Mouse (Mus musculus) midbrain, embryonic 14.5 days (tissue): ENCODE results near the gene Dennd5b. TPM values are rescaled to one million over a fixed set of nuclear protein-coding genes. Genes with fewer than 3 reads are reported as not detected.

ENCODE experiments used
- ATAC-seq: fragments of 200-750 bp; cut with Nextera tagmentation; 2 replicates; pipeline ENCODE4 v1.8.0; 2017; ENCODE audit warnings: moderate number of reproducible peaks, moderate library complexity; ENCODE audit not compliant: low FRiP score, low TSS enrichment
- DNase-seq: peaks from one replicate; pipeline ENCODE4 v3.0.0-alpha.2; 2015
- H3K27ac ChIP-seq: fragments of 300-500 bp; sonication (generic); replicated peaks from 2 replicates; pipeline ENCODE4 v1.5.1; 2014; ENCODE audit warnings: mild to moderate bottlenecking, low read depth, low read length, moderate library complexity
- H3K27me3 ChIP-seq: fragments of 300-500 bp; sonication (generic); 2 replicates; pipeline ENCODE4 v1.6.1; 2014; ENCODE audit warnings: low read length, control low read depth, mixed read lengths; ENCODE audit not compliant: control insufficient read depth, insufficient read depth
- H3K36me3 ChIP-seq: fragments of 300-500 bp; sonication (generic); 2 replicates; pipeline ENCODE4 v1.6.1; 2014; ENCODE audit warnings: low read length, control low read depth; ENCODE audit not compliant: control insufficient read depth, insufficient read depth
- H3K4me1 ChIP-seq: fragments of 300-500 bp; sonication (generic); 2 replicates; pipeline ENCODE4 v1.6.1; 2014; ENCODE audit warnings: mild to moderate bottlenecking, antibody characterized with exemption, low read length, control low read depth; ENCODE audit not compliant: control insufficient read depth, insufficient read depth
- H3K4me2 ChIP-seq: fragments of 300-500 bp; sonication (generic); 2 replicates; pipeline ENCODE4 v1.6.1; 2014; ENCODE audit warnings: mild to moderate bottlenecking, low read length, moderate library complexity
- H3K4me3 ChIP-seq: fragments of 300-500 bp; sonication (generic); replicated peaks from 2 replicates; pipeline ENCODE4 v1.5.1; 2014; ENCODE audit warnings: low read depth, low read length
- H3K9ac ChIP-seq: fragments of 300-500 bp; sonication (generic); replicated peaks from 2 replicates; pipeline ENCODE4 v1.6.1; 2014; ENCODE audit warnings: mild to moderate bottlenecking, low read length, moderate library complexity
- H3K9me3 ChIP-seq: fragments of 300-500 bp; sonication (generic); 2 replicates; pipeline ENCODE4 v1.6.1; 2016; ENCODE audit warnings: low read length, control low read depth, mixed read lengths; ENCODE audit not compliant: control insufficient read depth
- WGBS: fragments of 180-500 bp; shearing (Covaris S2); extraction: QIAGEN DNeasy Blood & Tissue Kit; methylation state at CpG from one replicate; pipeline ENCODE4 v1.1.7; 2014; 5-methylcytosine and 5-hydroxymethylcytosine counted together
- polyA plus RNA-seq: library from polyadenylated mRNA; unstranded; fragments of >200 nt; fragmentation: Nextera tagmentation; extraction: Ambion mirVana; gene quantifications from 2 replicates; pipeline ENCODE4 v1.2.1, GENCODE M21; 2014

The Dennd5b gene
- polyA plus RNA-seq, result 24.3 and 24.8 TPM in 2 replicates

DNA sequence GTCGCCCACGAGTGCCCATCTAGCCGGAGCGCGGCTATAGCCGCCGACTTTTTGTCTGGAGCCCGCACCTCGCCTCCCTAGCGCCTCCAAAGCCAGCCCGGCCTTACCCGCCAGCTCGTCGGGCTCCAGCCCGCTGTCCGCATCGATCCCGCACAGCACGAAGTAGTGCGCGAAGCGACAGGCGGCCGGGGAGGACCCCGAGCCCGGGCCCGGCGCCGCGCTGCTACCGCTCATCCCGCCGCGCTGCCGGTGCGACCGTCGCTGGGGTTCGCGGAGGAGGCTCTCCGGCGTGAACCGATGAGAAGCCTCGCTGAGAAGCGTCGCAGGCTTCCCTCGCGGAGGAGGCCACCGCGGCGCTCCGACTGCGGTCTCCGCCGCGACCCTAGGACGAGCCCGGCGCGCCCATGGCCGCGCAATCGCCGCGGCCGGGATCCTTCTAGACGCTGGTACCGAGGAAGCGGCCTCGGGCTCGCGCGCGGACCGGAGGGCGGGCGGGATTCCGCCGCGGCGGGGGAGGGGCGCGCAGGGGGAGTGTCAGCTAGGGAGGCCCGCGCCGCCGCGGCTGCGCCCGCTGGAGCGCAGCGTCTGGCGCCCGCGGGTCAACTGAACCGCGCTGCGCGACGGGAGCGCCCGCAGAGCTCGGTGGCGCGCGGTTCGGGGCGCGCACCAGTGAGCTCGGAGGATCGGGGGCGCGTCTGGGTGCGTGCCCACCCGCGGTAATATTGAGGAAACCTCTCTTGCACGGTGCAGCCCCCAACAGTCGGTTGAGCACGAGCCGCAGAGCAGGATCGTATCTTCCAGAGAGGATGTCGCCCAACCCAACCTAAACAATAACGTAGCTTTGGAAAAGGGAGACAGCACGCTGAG is at the start of gene Dennd5b:
Gene Dennd5b, minus strand, starts transcription at position 605 of the 867 bp plus-strand sequence.
- under 1% methylated on average over 115 of the region's 124 CpGs for WGBS
- Histone ChIP-seq H3K27ac (peak within 1 kb of the TSS; percentile 99), H3K4me2 (peak within 1 kb of the TSS; percentile 68), H3K4me3 (peak within 1 kb of the TSS; percentile 96), H3K9me3 (no peaks in the 10 kb centered on the region), H3K36me3 (no peaks in the 10 kb centered on the region), H3K27me3 (no peaks in the 10 kb centered on the region), H3K9ac (peak within 1 kb of the TSS; percentile 97), H3K4me1 (peaks cover 10% of the 10 kb centered on the region)
- peak; percentile 94 for ATAC-seq
- DNase-seq, result peak; percentile 96

DNA sequence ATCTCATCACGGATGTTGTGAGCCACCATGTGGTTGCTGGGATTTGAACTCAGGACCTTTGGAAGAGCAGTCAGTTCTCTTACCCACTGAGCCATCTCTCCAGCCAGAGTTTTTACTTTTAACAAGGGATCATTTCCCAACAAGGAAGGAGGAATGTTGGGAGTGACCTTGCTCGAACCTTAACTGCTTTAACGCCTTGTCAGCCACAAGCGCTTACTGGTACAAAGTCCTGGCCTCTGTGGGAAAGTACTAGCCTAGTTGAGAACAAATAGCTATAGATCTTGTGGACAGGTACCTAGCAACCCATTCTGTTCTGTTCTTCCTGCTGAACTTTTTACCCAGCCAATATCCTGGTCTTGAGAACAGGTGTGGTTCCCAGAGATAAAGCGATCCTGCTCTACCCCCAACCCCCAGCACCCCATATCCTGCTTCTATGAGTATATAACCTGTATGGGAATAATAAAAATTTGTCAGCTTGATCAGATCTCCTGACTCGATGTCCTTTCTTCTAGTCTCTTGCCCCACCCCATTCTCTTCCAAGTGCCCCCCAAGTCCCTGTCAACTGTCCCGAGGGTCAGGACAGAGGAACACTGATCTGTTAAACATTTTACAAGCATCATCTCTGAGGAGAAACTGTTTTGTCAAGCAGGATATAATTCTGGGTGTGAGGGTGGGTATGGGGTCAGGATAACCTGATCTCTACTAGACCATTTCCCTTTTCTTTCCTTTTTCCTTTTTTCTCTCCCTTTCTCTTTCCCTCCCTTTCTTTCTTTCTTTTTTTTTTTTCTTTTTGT is 47.2 kb upstream of the Dennd5b start:
- Histone ChIP-seq H3K4me3 (no peak overlapping the region), H3K9ac (no peak overlapping the region), H3K27me3 (no peaks in the 10 kb centered on the region), H3K4me2 (no peak overlapping the region), H3K36me3 (peaks cover 11% of the 10 kb centered on the region; the same call in 1 of the 2 replicates), H3K27ac (no peak overlapping the region), H3K4me1 (no peaks in the 10 kb centered on the region), H3K9me3 (no peaks in the 10 kb centered on the region)
- DNase-seq, result no peak
- 93% methylated on average over 7 of the region's 7 CpGs for WGBS
- ATAC-seq, result no peak

DNA sequence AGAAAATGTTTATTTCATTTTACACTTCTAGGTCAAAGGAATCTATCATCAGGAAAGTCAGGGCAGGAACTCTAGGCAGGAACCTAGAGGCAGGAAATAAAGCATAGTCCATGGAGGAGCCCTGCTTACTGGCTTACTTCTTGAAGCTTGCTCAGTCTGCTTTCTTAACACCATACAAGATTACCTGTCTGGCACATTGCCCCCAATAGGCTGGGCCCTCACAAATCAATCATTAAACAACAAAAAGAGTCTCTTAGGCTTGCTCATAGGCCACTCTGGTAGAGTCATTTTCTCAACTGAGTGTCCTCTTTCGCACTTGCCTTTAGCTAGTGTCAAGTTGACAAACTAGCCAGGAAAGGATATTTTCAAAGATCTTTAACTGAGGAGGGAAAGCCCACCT is 43.7 kb upstream of the Dennd5b start:
- 97% methylated on average over 1 of the region's 1 CpGs for WGBS
- ATAC-seq (no peak), DNase-seq (no peak)

DNA sequence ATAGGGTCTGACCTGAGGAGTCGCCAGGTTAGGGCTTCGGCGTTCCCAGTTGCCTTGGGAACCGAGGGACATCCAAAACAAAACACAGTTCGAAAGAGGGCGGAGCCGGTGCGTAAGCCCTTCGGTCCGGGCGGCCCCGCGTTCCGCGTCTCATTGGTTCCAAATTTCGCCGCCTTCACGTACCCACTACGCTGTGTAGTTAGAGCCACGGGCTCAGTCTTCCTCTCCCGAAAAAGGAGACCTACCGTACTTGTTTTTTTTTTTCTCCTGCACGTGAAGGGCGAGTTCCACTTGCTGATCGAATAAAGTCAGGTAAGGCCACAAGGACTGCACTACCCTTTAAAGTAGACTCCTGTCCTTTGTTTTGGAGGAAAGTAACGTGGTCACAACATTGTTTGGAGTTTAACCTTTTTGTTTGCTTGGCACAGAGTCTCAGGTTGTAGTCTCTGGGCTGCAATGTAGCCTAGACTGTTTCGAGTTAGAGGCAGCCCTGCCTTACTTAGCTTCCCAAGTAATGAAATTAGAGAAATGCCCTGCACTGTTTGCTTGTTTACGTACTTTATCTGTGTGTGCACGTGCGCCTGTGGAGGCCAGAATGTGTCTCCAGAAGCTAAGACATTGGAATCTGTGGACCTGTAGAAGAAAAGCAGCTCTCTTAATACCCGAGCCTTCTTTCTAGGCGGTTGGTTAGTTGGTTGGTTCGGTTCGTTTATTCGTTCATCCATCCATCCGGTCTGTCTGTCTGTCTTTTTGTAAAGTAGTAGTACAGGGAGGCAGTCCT is 40.1 kb upstream of the Dennd5b start:
- no peaks in the 10 kb centered on the region for H3K36me3 ChIP-seq
- WGBS, result 6% methylated on average over 36 of the region's 36 CpGs
- peak overlapping the region; percentile 43 for H3K9ac ChIP-seq
- H3K27me3 ChIP-seq, result no peaks in the 10 kb centered on the region
- no peak overlapping the region for H3K27ac ChIP-seq
- H3K4me3 ChIP-seq, result peak overlapping the region; percentile 43
- peaks cover 4% of the 10 kb centered on the region; the same call in 1 of the 2 replicates for H3K4me1 ChIP-seq
- DNase-seq (peak; percentile 85), ATAC-seq (peak; percentile 82)
- no peaks in the 10 kb centered on the region for H3K9me3 ChIP-seq
- H3K4me2 ChIP-seq, result peak overlapping the region; percentile 73

More for the DNA sequence above, 43.7 kb upstream of the Dennd5b start:
- no peak overlapping the region for H3K27ac ChIP-seq
- no peaks in the 10 kb centered on the region for H3K9me3 ChIP-seq
- H3K4me1 ChIP-seq, result peaks cover 4% of the 10 kb centered on the region; the same call in 1 of the 2 replicates
- H3K4me2 ChIP-seq, result no peak overlapping the region
- no peak overlapping the region for H3K4me3 ChIP-seq
- no peak overlapping the region for H3K9ac ChIP-seq
- no peaks in the 10 kb centered on the region for H3K27me3 ChIP-seq
- 0 out of 2 replicates have a peak, but pooled peaks cover 3% of the 10 kb centered on the region for H3K36me3 ChIP-seq

DNA sequence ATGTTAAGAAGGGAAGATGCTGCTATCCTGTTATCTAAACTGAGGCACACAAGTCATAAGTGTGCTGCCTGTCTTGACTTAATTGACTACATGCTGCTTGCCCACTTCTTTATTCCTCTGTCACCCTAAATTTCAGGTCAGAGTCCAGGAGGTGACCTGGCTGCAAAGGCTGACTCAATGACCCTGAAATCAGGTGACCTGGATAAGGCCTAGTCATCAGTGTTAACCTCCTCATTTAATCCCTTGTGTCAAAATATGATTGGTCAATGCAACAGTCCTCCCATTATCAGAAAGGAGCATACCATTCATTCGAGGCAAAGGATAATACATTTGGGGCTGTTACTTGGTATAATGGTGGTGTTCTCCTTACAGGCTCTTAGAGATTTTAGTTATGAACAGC is 38.0 kb upstream of the Dennd5b start, which contains the start of gene Etfbkmt:
Gene Etfbkmt, plus strand, starts transcription at position 379 of the 400 bp plus-strand sequence.
- no peaks in the 10 kb centered on the region for H3K36me3 ChIP-seq
- no peak for DNase-seq

DNA sequence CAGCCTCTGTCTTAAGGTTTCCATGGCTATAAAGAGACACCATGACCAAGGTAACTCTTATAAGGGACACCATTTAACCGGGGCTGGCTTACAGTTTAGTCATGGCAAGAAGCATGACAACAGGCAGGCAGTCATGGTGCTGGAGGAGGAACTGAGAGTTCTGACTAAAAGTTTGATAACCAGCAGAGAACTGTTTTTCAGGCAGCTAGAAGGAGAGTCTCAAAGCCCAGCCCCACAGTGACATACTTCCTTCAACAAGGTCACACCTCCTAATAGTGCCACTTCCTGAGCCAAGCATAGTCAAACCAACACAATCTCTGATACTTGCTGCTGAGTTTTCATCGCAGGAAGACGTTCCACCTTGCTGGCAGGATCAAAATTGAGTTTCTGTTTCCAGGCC is 37.5 kb upstream of the Dennd5b start:
- H3K4me3 ChIP-seq, result no peak overlapping the region
- no peak overlapping the region for H3K27ac ChIP-seq
- no peaks in the 10 kb centered on the region for H3K27me3 ChIP-seq
- DNase-seq (no peak), ATAC-seq (no peak)
- H3K36me3 ChIP-seq, result no peaks in the 10 kb centered on the region
- no peaks in the 10 kb centered on the region for H3K9me3 ChIP-seq
- H3K9ac ChIP-seq, result no peak overlapping the region
- 92% methylated on average over 3 of the region's 3 CpGs for WGBS
- H3K4me1 ChIP-seq, result peaks cover 4% of the 10 kb centered on the region; the same call in 1 of the 2 replicates
- H3K4me2 ChIP-seq, result no peak overlapping the region

More for the DNA sequence above, 38.0 kb upstream of the Dennd5b start, which contains the start of gene Etfbkmt:
- no peak within 1 kb of the TSS for H3K9ac ChIP-seq
- H3K4me2 ChIP-seq, result no peak within 1 kb of the TSS
- no peaks in the 10 kb centered on the region for H3K9me3 ChIP-seq
- H3K27ac ChIP-seq, result no peak within 1 kb of the TSS
- WGBS, result 87% methylated on average over 1 of the region's 1 CpGs
- no peak for ATAC-seq
- peaks cover 4% of the 10 kb centered on the region; the same call in 1 of the 2 replicates for H3K4me1 ChIP-seq
- H3K27me3 ChIP-seq, result no peaks in the 10 kb centered on the region
- H3K4me3 ChIP-seq, result no peak within 1 kb of the TSS

DNA sequence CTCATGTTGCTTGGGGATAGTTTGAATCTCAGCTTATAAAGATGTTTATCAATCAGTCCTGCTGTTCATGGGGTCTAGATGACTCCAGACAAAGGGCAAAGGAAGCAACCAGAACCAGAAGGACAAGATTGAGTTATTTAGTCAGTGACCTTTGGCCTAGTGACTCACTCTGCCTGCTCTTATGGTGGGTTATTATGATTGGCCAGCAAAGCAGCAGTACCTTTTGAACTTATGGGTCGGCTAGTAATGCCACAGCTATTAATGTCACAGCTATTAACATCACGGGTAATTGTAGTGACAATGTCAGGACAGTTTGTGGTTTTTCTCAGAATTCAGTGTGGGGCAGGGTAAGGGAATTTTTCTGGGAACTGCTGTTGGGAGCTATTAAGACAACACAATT is 36.5 kb upstream of the Dennd5b start:
- H3K9ac ChIP-seq, result no peak overlapping the region
- ATAC-seq (no peak), DNase-seq (no peak)
- no peaks in the 10 kb centered on the region for H3K9me3 ChIP-seq
- 88% methylated on average over 2 of the region's 2 CpGs for WGBS
- H3K4me2 ChIP-seq, result no peak overlapping the region
- no peaks in the 10 kb centered on the region for H3K36me3 ChIP-seq
- no peak overlapping the region for H3K4me3 ChIP-seq
- no peaks in the 10 kb centered on the region for H3K27me3 ChIP-seq
- H3K4me1 ChIP-seq, result peaks cover 4% of the 10 kb centered on the region; the same call in 1 of the 2 replicates
- H3K27ac ChIP-seq, result no peak overlapping the region

DNA sequence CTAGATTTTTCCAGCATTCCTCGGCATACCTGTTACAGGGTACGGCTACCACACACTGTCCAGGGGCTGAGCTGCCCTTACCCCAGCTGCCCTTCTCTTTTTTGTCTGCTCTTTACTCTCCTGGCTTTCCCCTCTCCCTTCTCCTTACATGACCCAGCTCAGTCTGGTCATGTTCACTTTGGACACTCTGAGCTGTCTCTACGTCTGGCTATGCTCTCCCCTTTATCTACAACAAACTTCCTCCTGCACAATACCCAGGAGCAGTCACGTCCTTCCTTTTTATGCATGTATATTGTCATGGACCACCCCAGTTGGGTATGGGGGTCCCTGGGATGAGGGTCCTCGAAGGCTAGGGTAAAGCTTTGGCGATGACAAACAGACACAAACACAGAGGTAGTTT is 34.2 kb upstream of the Dennd5b start:
- Histone ChIP-seq H3K4me1 (no peaks in the 10 kb centered on the region), H3K9me3 (no peaks in the 10 kb centered on the region), H3K27me3 (no peaks in the 10 kb centered on the region), H3K4me3 (no peak overlapping the region), H3K36me3 (no peaks in the 10 kb centered on the region), H3K4me2 (no peak overlapping the region), H3K27ac (no peak overlapping the region), H3K9ac (no peak overlapping the region)
- ATAC-seq, result no peak
- WGBS, result 85% methylated on average over 6 of the region's 6 CpGs
- no peak for DNase-seq
